Mouse (Mus musculus) myocyte (in vitro differentiated cells): Measurements from ENCODE around the gene Slc39a11.

Experiments used
- CEBPB ChIP-seq: IDR thresholded peaks from 2 replicates; pipeline ENCODE4 v1.6.1; 2011; ENCODE audit warnings: mild to moderate bottlenecking, moderate library complexity; ENCODE audit not compliant: poor library complexity, insufficient read depth, severe bottlenecking
- MAX ChIP-seq: IDR thresholded peaks from one replicate; pipeline ENCODE4 v1.6.1; 2011; ENCODE audit warnings: low read depth, mild to moderate bottlenecking, control low read depth
- POLR2A ChIP-seq: IDR thresholded peaks from one replicate; pipeline ENCODE4 v1.6.1; 2011; ENCODE audit warnings: low read depth, mild to moderate bottlenecking, control low read depth, moderate library complexity; ENCODE audit not compliant: insufficient read length
- USF1 ChIP-seq: IDR thresholded peaks from one replicate; pipeline ENCODE4 v1.6.1; 2011; ENCODE audit warnings: low read depth, mild to moderate bottlenecking, control low read depth, moderate library complexity

GRCm38 (mm10) chr11:113223756-113224323, 426.0 kb downstream of the Slc39a11 start:
- TF ChIP-seq POLR2A (no peak), CEBPB (no peak), MAX (no peak), USF1 (no peak)
